Mouse (Mus musculus) lung, postnatal 0 days (tissue): ENCODE measurements at regions not wholly inside any gene's neighbourhood (a gene's known extent, or its start where the extent isn't known, plus 50 kb on each side); places are given as distances from the start of the nearest gene placed in this dataset.

ENCODE experiments used
- CTCF ChIP-seq: IDR thresholded peaks from 2 replicates; pipeline ENCODE4 v1.5.1; 2016; ENCODE audit warnings: antibody characterized with exemption, mild to moderate bottlenecking
- EP300 ChIP-seq: IDR thresholded peaks from 2 replicates; pipeline ENCODE4 v1.6.1; 2016; ENCODE audit warnings: antibody characterized with exemption, mild to moderate bottlenecking, control low read depth

DNA sequence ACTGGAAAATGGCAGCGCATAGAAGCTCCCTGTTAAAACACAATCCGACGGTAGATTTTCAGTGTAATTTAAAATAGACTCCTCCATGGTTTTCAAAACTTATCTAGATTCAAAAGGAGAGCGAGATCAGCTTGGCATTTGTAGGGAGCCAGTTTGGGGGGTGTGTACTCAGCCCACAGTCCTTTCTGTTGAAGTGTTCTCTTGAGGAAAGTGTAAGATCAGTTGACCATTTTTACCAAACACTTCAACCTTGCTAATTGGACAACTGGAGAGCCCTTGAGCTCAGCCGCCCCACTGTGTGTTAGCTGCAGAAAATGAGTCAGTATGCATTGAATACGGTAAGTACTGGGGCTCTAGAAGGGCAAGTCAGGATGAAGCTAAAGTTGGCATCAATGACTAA lies 59.8 kb upstream of the Med13 start:
- no peak for TF ChIP-seq CTCF
- TF ChIP-seq EP300: no peak
